Mouse (Mus musculus): ENCODE results near the gene Slc38a10.

Slc38a10 gene

GRCm38 (mm10) chr11:120139309-120139731, 11.8 kb downstream of the Slc38a10 start:
- no peak for DNase-seq (ENCODE audit: low spot score)

- DNase-seq (ENCODE audit: low spot score), result peak; percentile 69
These were observed 13.5 kb downstream of the Slc38a10 start for GRCm38 (mm10) chr11:120137625-120138004.

GRCm38 (mm10) chr11:120136796-120137624, 14.1 kb downstream of the Slc38a10 start:
- DNase-seq (ENCODE audit: low spot score), result peak; percentile 49

GRCm38 (mm10) chr11:120136195-120136594, 15.0 kb downstream of the Slc38a10 start:
- no peak for DNase-seq (ENCODE audit: low spot score)

GRCm38 (mm10) chr11:120134847-120135530, 16.2 kb downstream of the Slc38a10 start:
- DNase-seq (ENCODE audit: low spot score), result no peak

- DNase-seq (ENCODE audit: low spot score), result no peak
These were observed 17.0 kb downstream of the Slc38a10 start for GRCm38 (mm10) chr11:120134148-120134547.

- no peak for DNase-seq (ENCODE audit: low spot score)
These were observed 21.9 kb downstream of the Slc38a10 start for GRCm38 (mm10) chr11:120129281-120129680.

GRCm38 (mm10) chr11:120126845-120127244, 24.3 kb downstream of the Slc38a10 start:
- DNase-seq (ENCODE audit: low spot score), result no peak

- no peak for DNase-seq (ENCODE audit: low spot score)
These were observed 29.0 kb downstream of the Slc38a10 start for GRCm38 (mm10) chr11:120122126-120122525.

GRCm38 (mm10) chr11:120120642-120121420, 30.3 kb downstream of the Slc38a10 start:
- no peak for DNase-seq (ENCODE audit: low spot score)

- DNase-seq (ENCODE audit: low spot score), result no peak
These were observed 31.1 kb downstream of the Slc38a10 start for GRCm38 (mm10) chr11:120119936-120120541.

GRCm38 (mm10) chr11:120119108-120119507, 32.0 kb downstream of the Slc38a10 start:
- DNase-seq (ENCODE audit: low spot score), result no peak

GRCm38 (mm10) chr11:120117626-120118025, 33.5 kb downstream of the Slc38a10 start:
- no peak for DNase-seq (ENCODE audit: low spot score)

- no peak for DNase-seq (ENCODE audit: low spot score)
These were observed 36.5 kb downstream of the Slc38a10 start for GRCm38 (mm10) chr11:120114488-120115215.

GRCm38 (mm10) chr11:120112136-120112535, 39.0 kb downstream of the Slc38a10 start:
- DNase-seq (ENCODE audit: low spot score), result no peak

- DNase-seq (ENCODE audit: low spot score), result peak; percentile 38
These were observed 40.1 kb downstream of the Slc38a10 start for GRCm38 (mm10) chr11:120111033-120111432.

- no peak for DNase-seq (ENCODE audit: low spot score)
These were observed 40.6 kb downstream of the Slc38a10 start for GRCm38 (mm10) chr11:120110554-120110953.

- DNase-seq (ENCODE audit: low spot score), result no peak
These were observed 41.5 kb downstream of the Slc38a10 start for GRCm38 (mm10) chr11:120109558-120110210.

GRCm38 (mm10) chr11:120107796-120108195, 43.4 kb downstream of the Slc38a10 start:
- no peak for DNase-seq (ENCODE audit: low spot score)

GRCm38 (mm10) chr11:120107026-120107425, 44.1 kb downstream of the Slc38a10 start:
- DNase-seq (ENCODE audit: low spot score), result no peak

All from yolk sac, embryonic 10.5 days (tissue).